Mouse (Mus musculus): ENCODE data around the gene Hivep2.

Gene Hivep2

GRCm38 (mm10) chr10:14045745-14046144 is 79.9 kb downstream of the Hivep2 start:
- in situ Hi-C loops (cut with MboI, MseI) = no loop called here

- in situ Hi-C loops (cut with MboI, MseI) = no loop called here
Observed at GRCm38 (mm10) chr10:14046171-14046651, 80.3 kb downstream of the Hivep2 start.

GRCm38 (mm10) chr10:14046935-14047334 is 81.1 kb downstream of the Hivep2 start:
- in situ Hi-C loops (cut with MboI, MseI) = no loop called here

GRCm38 (mm10) chr10:14047661-14048060 is 81.8 kb downstream of the Hivep2 start:
- in situ Hi-C loops (cut with MboI, MseI) = no loop called here

GRCm38 (mm10) chr10:14048322-14048915 is 82.5 kb downstream of the Hivep2 start:
- in situ Hi-C loops (cut with MboI, MseI) = no loop called here

GRCm38 (mm10) chr10:14048916-14049445 is 83.1 kb downstream of the Hivep2 start:
- in situ Hi-C loops (cut with MboI, MseI) = no loop called here

GRCm38 (mm10) chr10:14049686-14050085 is 83.8 kb downstream of the Hivep2 start:
- in situ Hi-C loops (cut with MboI, MseI) = loop anchor here in 1 of 2 experiments (10.0 kb wide), 1 partner anchor 315 kb away; no protein-coding TSS in a partner anchor

GRCm38 (mm10) chr10:14050586-14050985 is 84.7 kb downstream of the Hivep2 start:
- in situ Hi-C loops (cut with MboI, MseI) = loop anchor here in 1 of 2 experiments (10.0 kb wide), 1 partner anchor 316 kb away; no protein-coding TSS in a partner anchor

GRCm38 (mm10) chr10:14052109-14052689 is 86.3 kb downstream of the Hivep2 start:
- in situ Hi-C loops (cut with MboI, MseI) = loop anchor here in 1 of 2 experiments (10.0 kb wide), 1 partner anchor 317 kb away; no protein-coding TSS in a partner anchor

- in situ Hi-C loops (cut with MboI, MseI) = loop anchor here (5.0 to 10.0 kb wide), 5 partner anchors 83 to 320 kb away; partner anchors contain the start of gene Hivep2 (in 1 of the 2)
Observed at GRCm38 (mm10) chr10:14054860-14055259, 89.0 kb downstream of the Hivep2 start.

- in situ Hi-C loops (cut with MboI, MseI) = loop anchor here (5.0 to 10.0 kb wide), 5 partner anchors 83 to 321 kb away; partner anchors contain the start of gene Hivep2 (in 1 of the 2)
Observed at GRCm38 (mm10) chr10:14055533-14055981, 89.7 kb downstream of the Hivep2 start.

GRCm38 (mm10) chr10:14056057-14056456 is 90.2 kb downstream of the Hivep2 start:
- in situ Hi-C loops (cut with MboI, MseI) = loop anchor here (5.0 to 10.0 kb wide), 5 partner anchors 84 to 321 kb away; partner anchors contain the start of gene Hivep2 (in 1 of the 2)

- in situ Hi-C loops (cut with MboI, MseI) = loop anchor here (5.0 to 10.0 kb wide), 5 partner anchors 85 to 322 kb away; partner anchors contain the start of gene Hivep2 (in 1 of the 2)
Observed at GRCm38 (mm10) chr10:14056584-14057451, 90.9 kb downstream of the Hivep2 start.

GRCm38 (mm10) chr10:14057841-14058605 is 92.1 kb downstream of the Hivep2 start:
- in situ Hi-C loops (cut with MboI, MseI) = loop anchor here (5.0 to 10.0 kb wide), 5 partner anchors 86 to 323 kb away; partner anchors contain the start of gene Hivep2 (in 1 of the 2)

GRCm38 (mm10) chr10:14058742-14059141 is 92.9 kb downstream of the Hivep2 start:
- in situ Hi-C loops (cut with MboI, MseI) = loop anchor here (5.0 to 10.0 kb wide), 5 partner anchors 86 to 324 kb away; partner anchors contain the start of gene Hivep2 (in 1 of the 2)

GRCm38 (mm10) chr10:14059581-14059980 is 93.7 kb downstream of the Hivep2 start:
- in situ Hi-C loops (cut with MboI, MseI) = loop anchor here (5.0 to 10.0 kb wide), 5 partner anchors 87 to 325 kb away; partner anchors contain the start of gene Hivep2 (in 1 of the 2)

- in situ Hi-C loops (cut with MboI, MseI) = no loop called here
Observed at GRCm38 (mm10) chr10:14060302-14060701, 94.4 kb downstream of the Hivep2 start.

- in situ Hi-C loops (cut with MboI, MseI) = no loop called here
Observed at GRCm38 (mm10) chr10:14063226-14063625, 97.4 kb downstream of the Hivep2 start.

- in situ Hi-C loops (cut with MboI, MseI) = no loop called here
Observed at GRCm38 (mm10) chr10:14064759-14065395, 99.0 kb downstream of the Hivep2 start.

GRCm38 (mm10) chr10:14067802-14068201 is 101.9 kb downstream of the Hivep2 start:
- in situ Hi-C loops (cut with MboI, MseI) = no loop called here
